Mouse (Mus musculus) stomach, embryonic 16.5 days (tissue): ENCODE results near the gene Olfr1243. TPM values are rescaled to one million over a fixed set of nuclear protein-coding genes. Genes with fewer than 3 reads are reported as not detected.
"Not testable (repeated sequence)": the region's sequence is repeated elsewhere in the genome, so short reads cannot be mapped to it uniquely, and the experiment has no call there.

Experiments
- ATAC-seq: fragments of 200-750 bp; cut with Nextera tagmentation; 2 replicates; pipeline ENCODE4 v1.8.0; 2017; ENCODE audit warnings: moderate number of reproducible peaks, moderate TSS enrichment; ENCODE audit not compliant: insufficient read depth, low FRiP score
- H3K27ac ChIP-seq: fragments of 300-500 bp; sonication (generic); 2 replicates; pipeline ENCODE4 v1.5.1; 2014; ENCODE audit warnings: low read length
- H3K27me3 ChIP-seq: fragments of 300-500 bp; sonication (generic); 2 replicates; pipeline ENCODE4 v1.6.1; 2014; ENCODE audit warnings: low read length, control low read depth, mixed read lengths; ENCODE audit not compliant: control insufficient read depth, insufficient read depth
- H3K36me3 ChIP-seq: fragments of 300-500 bp; sonication (generic); 2 replicates; pipeline ENCODE4 v1.6.1; 2014; ENCODE audit warnings: low read length; ENCODE audit not compliant: control insufficient read depth, insufficient read depth
- H3K4me1 ChIP-seq: fragments of 300-500 bp; sonication (generic); 2 replicates; pipeline ENCODE4 v1.6.1; 2014; ENCODE audit warnings: low read length, control low read depth, mixed read lengths; ENCODE audit not compliant: control insufficient read depth, insufficient read depth
- H3K4me2 ChIP-seq: fragments of 300-500 bp; sonication (generic); 2 replicates; pipeline ENCODE4 v1.6.1; 2014; ENCODE audit warnings: low read depth, low read length, mixed read lengths
- H3K4me3 ChIP-seq: fragments of 300-500 bp; sonication (generic); replicated peaks from 2 replicates; pipeline ENCODE4 v1.5.1; 2014; ENCODE audit warnings: mild to moderate bottlenecking, low read length
- H3K9ac ChIP-seq: fragments of 300-500 bp; sonication (generic); 2 replicates; pipeline ENCODE4 v1.6.1; 2014; ENCODE audit warnings: low read length
- H3K9me3 ChIP-seq: fragments of 300-500 bp; sonication (generic); replicated peaks from 2 replicates; pipeline ENCODE4 v1.6.1; 2016; ENCODE audit warnings: low read length, control low read depth; ENCODE audit not compliant: control insufficient read depth
- WGBS: fragments of 180-500 bp; shearing (Covaris S2); extraction: QIAGEN DNeasy Blood & Tissue Kit; methylation state at CpG from one replicate; pipeline ENCODE4 v1.1.7; 2014; 5-methylcytosine and 5-hydroxymethylcytosine counted together
- polyA plus RNA-seq: library from polyadenylated mRNA; unstranded; fragments of >200 nt; fragmentation: Nextera tagmentation; extraction: Ambion mirVana; gene quantifications from 2 replicates; pipeline ENCODE4 v1.2.1, GENCODE M21; 2015

Olfr1243 gene
- not detected in 2 replicates for polyA plus RNA-seq

- H3K36me3 ChIP-seq, result no peaks in the 10 kb centered on the region
- no peaks in the 10 kb centered on the region for H3K27me3 ChIP-seq
- no peak within 1 kb of the TSS for H3K27ac ChIP-seq
- no peak within 1 kb of the TSS for H3K4me3 ChIP-seq
- H3K4me2 ChIP-seq, result no peak within 1 kb of the TSS
- no peak for ATAC-seq
- H3K9ac ChIP-seq, result no peak within 1 kb of the TSS
- no peaks in the 10 kb centered on the region for H3K9me3 ChIP-seq
- WGBS, result 92% methylated on average over 1 of the region's 1 CpGs
- no peaks in the 10 kb centered on the region for H3K4me1 ChIP-seq
Observed at GRCm38 (mm10) chr2:89531387-89531786, at the start of gene Olfr1243. Gene Olfr1243, minus strand, starts transcription at chr2:89531487.

- H3K4me2 ChIP-seq, result no peak within 1 kb of the TSS
- 77% methylated on average over 1 of the region's 1 CpGs for WGBS
- H3K9ac ChIP-seq, result no peak within 1 kb of the TSS
- H3K27me3 ChIP-seq, result no peaks in the 10 kb centered on the region
- no peaks in the 10 kb centered on the region for H3K9me3 ChIP-seq
- ATAC-seq, result no peak
- no peaks in the 10 kb centered on the region for H3K4me1 ChIP-seq
- H3K27ac ChIP-seq, result no peak within 1 kb of the TSS
- H3K4me3 ChIP-seq, result no peak within 1 kb of the TSS
- H3K36me3 ChIP-seq, result no peaks in the 10 kb centered on the region
Observed at GRCm38 (mm10) chr2:89578347-89578746, 47.1 kb upstream of the Olfr1243 start, which contains the start of gene Olfr1245. Gene Olfr1245, minus strand, starts transcription at chr2:89578447.

- 63% methylated on average over 2 of the region's 2 CpGs for WGBS
Observed at GRCm38 (mm10) chr2:89562706-89563105, 31.4 kb upstream of the Olfr1243 start.

GRCm38 (mm10) chr2:89544516-89544915 is 13.2 kb upstream of the Olfr1243 start:
- no peak overlapping the region for H3K4me3 ChIP-seq
- WGBS, result 41% methylated on average over 2 of the region's 2 CpGs
- ATAC-seq, result no peak
- H3K9me3 ChIP-seq, result no peaks in the 10 kb centered on the region
- no peaks in the 10 kb centered on the region for H3K4me1 ChIP-seq
- H3K4me2 ChIP-seq, result no peak overlapping the region
- H3K9ac ChIP-seq, result no peak overlapping the region
- H3K27me3 ChIP-seq, result no peaks in the 10 kb centered on the region
- H3K27ac ChIP-seq, result no peak overlapping the region
- H3K36me3 ChIP-seq, result no peaks in the 10 kb centered on the region

More at GRCm38 (mm10) chr2:89562706-89563105, 31.4 kb upstream of the Olfr1243 start:
- H3K27ac ChIP-seq, H3K9ac ChIP-seq, H3K27me3 ChIP-seq, H3K9me3 ChIP-seq, H3K4me1 ChIP-seq, H3K4me3 ChIP-seq, H3K4me2 ChIP-seq, ATAC-seq, H3K36me3 ChIP-seq: not testable (repeated sequence)

- Histone ChIP-seq H3K27ac (no peak overlapping the region), H3K4me1 (no peaks in the 10 kb centered on the region), H3K27me3 (no peaks in the 10 kb centered on the region), H3K9me3 (no peaks in the 10 kb centered on the region), H3K4me2 (no peak overlapping the region), H3K36me3 (no peaks in the 10 kb centered on the region), H3K4me3 (no peak overlapping the region), H3K9ac (no peak overlapping the region)
- ATAC-seq, result no peak
- 61% methylated on average over 1 of the region's 1 CpGs for WGBS
Observed at GRCm38 (mm10) chr2:89539923-89540322, 8.6 kb upstream of the Olfr1243 start.

- H3K9me3 ChIP-seq, result no peaks in the 10 kb centered on the region
- H3K4me2 ChIP-seq, result no peak within 1 kb of the TSS
- no peak within 1 kb of the TSS for H3K27ac ChIP-seq
- no peaks in the 10 kb centered on the region for H3K36me3 ChIP-seq
- no peaks in the 10 kb centered on the region for H3K4me1 ChIP-seq
- no peak within 1 kb of the TSS for H3K4me3 ChIP-seq
- ATAC-seq, result no peak
- 54% methylated on average over 1 of the region's 1 CpGs for WGBS
- H3K27me3 ChIP-seq, result no peaks in the 10 kb centered on the region
- no peak within 1 kb of the TSS for H3K9ac ChIP-seq
Observed at GRCm38 (mm10) chr2:89498235-89498634, 33.1 kb downstream of the Olfr1243 start, which contains the start of gene Olfr1242. Gene Olfr1242, minus strand, starts transcription at chr2:89498335.

- H3K4me2 ChIP-seq, result no peak within 1 kb of the TSS
- no peak within 1 kb of the TSS for H3K27ac ChIP-seq
- no peaks in the 10 kb centered on the region for H3K36me3 ChIP-seq
- no peaks in the 10 kb centered on the region for H3K27me3 ChIP-seq
- H3K4me3 ChIP-seq, result no peak within 1 kb of the TSS
- H3K4me1 ChIP-seq, result no peaks in the 10 kb centered on the region
- no peaks in the 10 kb centered on the region for H3K9me3 ChIP-seq
- ATAC-seq, result no peak
- no peak within 1 kb of the TSS for H3K9ac ChIP-seq
Observed at GRCm38 (mm10) chr2:89487026-89487425, 44.3 kb downstream of the Olfr1243 start, which contains the start of gene Olfr1241. Gene Olfr1241, minus strand, starts transcription at chr2:89487126.

Other genes with a start within 250 kb of the Olfr1243 start
- not detected in 2 replicates for gene Olfr1229, start 243.5 kb downstream of the Olfr1243 start, polyA plus RNA-seq
- gene Olfr1230, start 234.2 kb downstream of the Olfr1243 start, polyA plus RNA-seq, result not detected in 2 replicates
- not detected in 2 replicates for gene Olfr1231, start 224.4 kb downstream of the Olfr1243 start, polyA plus RNA-seq
- gene Olfr1232, start 201.8 kb downstream of the Olfr1243 start, polyA plus RNA-seq, result not detected in 2 replicates
- not detected in 2 replicates for gene Olfr1233, start 189.1 kb downstream of the Olfr1243 start, polyA plus RNA-seq
- not detected in 2 replicates for gene Olfr1234, start 166.6 kb downstream of the Olfr1243 start, polyA plus RNA-seq
- gene Olfr1238, start 121.8 kb downstream of the Olfr1243 start, polyA plus RNA-seq, result not detected in 2 replicates
- gene Olfr1239, start 111.1 kb downstream of the Olfr1243 start, polyA plus RNA-seq, result not detected in 2 replicates
- gene Olfr1240, start 88.5 kb downstream of the Olfr1243 start, polyA plus RNA-seq, result not detected in 2 replicates
- not detected in 2 replicates for gene Olfr1241, start 44.4 kb downstream of the Olfr1243 start, polyA plus RNA-seq
- not detected in 2 replicates for gene Olfr1242, start 33.2 kb downstream of the Olfr1243 start, polyA plus RNA-seq
- not detected in 2 replicates for gene Olfr1245, start 47.0 kb upstream of the Olfr1243 start, polyA plus RNA-seq
- not detected in 2 replicates for gene Olfr1246, start 61.7 kb upstream of the Olfr1243 start, polyA plus RNA-seq
- not detected in 2 replicates for gene Olfr1247, start 82.6 kb upstream of the Olfr1243 start, polyA plus RNA-seq
- gene Olfr1248, start 86.8 kb upstream of the Olfr1243 start, polyA plus RNA-seq, result not detected in 2 replicates
- not detected in 2 replicates for gene Olfr1249, start 103.5 kb upstream of the Olfr1243 start, polyA plus RNA-seq
- gene Olfr1250, start 130.0 kb upstream of the Olfr1243 start, polyA plus RNA-seq, result not detected in 2 replicates
- not detected in 2 replicates for gene Olfr1251, start 140.4 kb upstream of the Olfr1243 start, polyA plus RNA-seq
- gene Olfr1252, start 193.5 kb upstream of the Olfr1243 start, polyA plus RNA-seq, result not detected in 2 replicates
- gene Olfr1253, start 225.6 kb upstream of the Olfr1243 start, polyA plus RNA-seq, result not detected in 2 replicates